Mouse (Mus musculus): ENCODE measurements at regions not wholly inside any gene's neighbourhood (a gene's known extent, or its start where the extent isn't known, plus 50 kb on each side); places are given as distances from the start of the nearest gene placed in this dataset.
A peak's percentile ranks its signal among the peaks of the same experiment; 100 is the strongest.

DNA sequence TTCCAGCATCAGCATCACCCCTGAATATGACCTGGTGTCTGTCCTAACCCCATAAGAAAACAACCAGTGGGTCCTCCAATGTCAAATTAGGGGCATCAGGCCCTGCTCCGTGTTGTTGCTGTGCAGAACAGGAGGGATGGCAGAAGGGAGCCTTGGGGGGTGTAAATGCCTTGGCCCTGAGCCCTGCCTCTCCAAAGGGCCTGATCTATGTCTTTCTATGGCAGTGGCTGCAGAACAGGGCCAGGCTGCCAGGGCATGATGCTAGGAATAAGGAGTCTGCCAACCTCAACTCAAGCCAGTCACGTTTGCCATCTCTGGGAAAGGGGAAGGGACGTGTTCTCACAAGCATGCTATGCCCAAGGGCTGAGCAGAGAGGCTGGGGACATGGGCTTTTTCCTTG is 172.9 kb downstream of the Kcna5 start:
- DNase-seq (ENCODE audit: low read depth, low spot score) = no peak

DNA sequence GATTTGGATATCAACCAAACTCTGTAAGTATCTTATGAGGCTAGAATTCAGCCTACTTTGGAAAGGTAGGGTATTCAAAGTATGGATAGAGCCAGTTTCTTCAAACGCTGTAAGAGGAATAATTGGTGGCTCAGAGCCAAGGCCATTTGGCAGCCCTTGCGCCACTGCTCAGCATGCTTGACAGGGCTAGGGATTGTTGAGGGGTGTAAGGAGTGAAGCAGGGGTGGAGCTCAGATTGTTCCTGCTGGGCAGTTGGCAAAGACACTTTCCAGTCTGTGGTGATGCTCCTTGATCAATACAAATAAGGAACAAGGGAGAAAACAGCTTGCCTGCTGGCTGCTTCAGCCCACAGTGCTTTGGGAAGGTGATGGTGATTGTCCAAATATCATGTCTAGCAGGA is 181.9 kb downstream of the Kcna5 start:
- DNase-seq (ENCODE audit: low read depth, low spot score) = no peak

DNA sequence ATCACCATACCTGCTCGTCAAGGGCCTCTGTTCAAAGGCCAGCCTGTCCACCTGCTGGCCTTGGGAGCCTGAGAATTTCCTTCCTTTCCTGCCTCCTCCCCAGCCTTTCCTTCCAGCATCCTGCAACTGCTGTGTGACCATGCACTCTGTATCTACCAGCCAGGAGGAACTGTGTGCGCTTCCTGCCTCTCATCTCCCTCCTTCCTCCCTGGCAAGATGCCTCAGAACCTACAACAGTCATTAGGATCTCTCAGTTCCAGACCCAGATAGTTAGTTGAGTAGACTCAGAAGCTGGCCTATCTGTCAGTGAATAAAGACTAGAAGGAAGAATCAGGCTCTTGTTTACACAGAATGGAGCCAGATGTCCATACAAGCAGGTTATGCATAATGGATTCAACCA is 183.8 kb upstream of the Ntf3 start:
- DNase-seq (ENCODE audit: low read depth, low spot score) = no peak

DNA sequence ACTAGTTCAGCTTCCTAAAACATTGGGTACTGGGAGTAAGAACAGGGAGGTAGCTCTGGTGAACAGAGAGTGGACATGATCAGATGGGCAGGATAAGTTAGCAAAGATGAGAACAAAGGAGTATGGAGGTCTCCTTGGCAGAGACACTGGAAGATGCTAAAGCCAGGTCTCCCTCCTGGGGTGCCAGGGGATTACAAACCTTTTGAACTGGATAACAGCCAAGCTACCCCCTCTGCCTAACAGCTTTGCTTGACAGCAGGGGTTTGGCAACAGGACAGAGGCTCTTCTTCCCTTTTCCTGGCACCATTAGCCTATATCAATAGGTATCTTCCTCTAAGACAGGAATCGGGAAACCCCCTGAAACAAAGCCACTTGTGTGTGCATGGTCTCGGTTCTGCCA is 183.2 kb upstream of the Ntf3 start:
- no peak for DNase-seq (ENCODE audit: low read depth, low spot score)

DNA sequence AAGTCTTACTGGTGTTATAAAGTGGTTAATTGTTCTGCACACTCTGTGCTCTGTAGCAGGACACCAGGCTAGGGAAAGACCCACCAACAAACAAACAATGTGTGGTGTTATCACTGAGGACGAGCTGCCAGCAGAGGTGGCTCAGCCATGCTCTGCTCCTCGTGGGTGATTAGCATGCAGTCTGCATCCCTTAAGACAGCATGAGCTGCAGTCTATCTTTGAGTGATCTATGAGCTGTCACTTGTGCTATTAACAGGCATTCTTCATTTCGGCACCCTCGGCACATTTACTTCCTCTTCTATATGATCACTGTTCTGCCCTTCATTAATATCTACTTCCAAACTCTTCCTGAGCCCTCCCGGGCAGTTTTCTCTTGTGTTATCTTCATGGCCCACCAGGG is 178.5 kb upstream of the Ntf3 start:
- no peak for DNase-seq (ENCODE audit: low read depth, low spot score)

DNA sequence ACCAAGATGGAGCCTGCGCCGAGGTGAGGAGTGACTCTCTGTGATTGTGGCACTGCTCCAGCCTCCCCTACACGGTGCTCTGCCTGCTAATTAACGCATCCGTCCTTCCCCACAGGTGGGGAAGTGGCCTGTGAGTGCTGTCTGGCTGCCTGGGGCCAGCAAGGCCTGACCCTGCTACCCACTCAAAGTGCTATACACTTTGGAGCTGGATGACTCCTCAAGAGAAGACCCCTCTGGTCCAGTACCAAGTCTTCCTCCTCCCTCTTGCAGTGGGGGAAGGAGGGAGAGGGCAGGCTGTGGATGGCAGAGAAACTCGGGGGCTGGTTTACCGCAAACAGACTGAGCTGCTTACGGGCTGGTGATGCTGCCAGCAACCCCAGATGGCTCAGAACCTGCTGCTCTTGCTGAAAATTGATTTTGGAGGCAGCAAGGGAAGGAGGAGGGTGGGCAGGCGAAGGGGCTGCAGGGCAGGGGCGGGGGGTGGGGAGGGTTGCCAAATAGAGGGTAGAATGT is 173.4 kb upstream of the Ntf3 start:
- no peak for DNase-seq (ENCODE audit: low read depth, low spot score)

- no peak for DNase-seq (ENCODE audit: low read depth, low spot score)
Observed at GRCm38 (mm10) chr6:126337711-126338110, 171.0 kb upstream of the Ntf3 start.

GRCm38 (mm10) chr6:126334258-126334657 is 167.5 kb upstream of the Ntf3 start:
- no peak for DNase-seq (ENCODE audit: low read depth, low spot score)

GRCm38 (mm10) chr6:126327187-126327586 is 160.5 kb upstream of the Ntf3 start:
- no peak for DNase-seq (ENCODE audit: low read depth, low spot score)

DNA sequence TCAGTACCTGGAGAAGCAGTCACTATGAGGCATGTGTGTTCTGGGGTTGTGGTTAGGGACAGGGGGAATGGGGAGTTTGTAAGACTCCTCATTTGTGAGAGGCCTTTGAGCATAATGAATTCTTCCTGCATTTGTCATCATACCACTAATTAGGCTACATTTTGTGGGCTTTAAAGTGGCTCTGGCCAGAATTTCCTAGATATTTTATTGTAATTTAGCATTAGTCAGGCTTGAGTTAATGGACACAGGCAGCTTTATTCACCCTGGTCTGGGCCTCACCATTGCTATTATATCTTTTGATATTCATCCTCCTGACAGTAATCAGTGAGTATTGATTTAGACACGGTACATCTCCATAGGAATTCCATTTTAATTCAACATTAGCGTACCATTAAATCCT is 151.8 kb upstream of the Ntf3 start:
- no peak for DNase-seq (ENCODE audit: low read depth, low spot score)

- DNase-seq (ENCODE audit: low read depth, low spot score) = peak; percentile 32
Observed at GRCm38 (mm10) chr6:126310786-126311480, 144.2 kb upstream of the Ntf3 start.

DNA sequence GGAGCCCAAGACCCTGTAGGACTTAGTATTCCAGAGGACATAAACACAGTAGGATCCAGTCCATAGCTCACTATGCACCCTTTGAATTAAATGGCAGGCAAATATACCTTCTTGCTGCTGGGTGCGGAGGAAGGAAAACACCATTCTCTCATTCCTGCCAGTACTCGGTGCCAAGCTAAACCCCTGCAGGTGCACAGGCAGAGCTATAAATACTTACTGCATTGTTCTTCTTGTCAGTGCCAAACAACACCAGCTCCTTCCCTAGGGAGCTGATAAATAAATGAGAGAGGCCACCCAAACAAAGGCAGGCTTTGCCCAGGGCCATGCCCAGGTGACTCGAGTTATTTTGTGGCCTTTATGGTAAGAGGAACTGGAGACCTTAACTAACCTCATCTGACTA is 136.4 kb upstream of the Ntf3 start:
- DNase-seq (ENCODE audit: low read depth, low spot score) = no peak

DNA sequence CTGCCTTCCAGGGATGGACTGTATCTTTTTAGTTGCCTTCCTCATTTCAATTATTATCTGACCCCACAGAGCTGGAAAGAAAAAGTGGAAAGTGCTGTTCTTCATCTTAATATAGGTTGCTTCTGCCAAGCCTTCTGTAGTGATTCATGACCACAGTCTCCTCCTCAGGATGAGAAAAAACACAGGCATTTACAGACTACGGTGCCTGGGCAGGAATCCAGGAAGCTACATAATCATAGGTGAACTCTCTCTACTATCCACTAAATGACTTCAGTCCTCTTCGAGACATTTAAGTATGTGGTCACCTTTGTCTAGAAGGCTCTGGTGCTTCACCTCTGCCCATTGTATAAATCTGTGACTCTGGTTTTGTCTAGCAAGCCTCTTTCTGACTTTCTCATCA is 124.9 kb upstream of the Ntf3 start:
- peak; percentile 79 for DNase-seq (ENCODE audit: low read depth, low spot score)

GRCm38 (mm10) chr6:126287166-126287565 is 120.5 kb upstream of the Ntf3 start:
- DNase-seq (ENCODE audit: low read depth, low spot score) = peak; percentile 62

DNA sequence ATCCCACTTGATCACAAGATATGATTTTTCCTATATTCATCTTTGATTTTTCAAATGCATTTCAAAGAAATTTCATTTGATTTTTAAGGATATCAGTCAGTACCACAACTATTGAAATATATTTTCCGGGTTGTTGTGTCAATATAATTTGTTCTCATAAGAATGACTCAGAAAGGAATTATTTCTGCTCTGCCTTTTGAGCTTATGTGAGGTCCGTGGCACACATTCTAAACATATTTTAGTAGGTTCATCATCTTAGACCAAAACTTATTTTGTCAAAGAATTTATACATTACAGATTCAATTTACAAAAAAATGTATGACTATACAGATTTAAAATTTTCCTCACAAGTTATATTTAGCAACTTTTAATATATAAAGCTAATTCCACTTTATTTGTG is 119.5 kb upstream of the Ntf3 start:
- peak; percentile 60 for DNase-seq (ENCODE audit: low read depth, low spot score)

- no peak for DNase-seq (ENCODE audit: low read depth, low spot score)
Observed at GRCm38 (mm10) chr6:126284409-126284808, 117.7 kb upstream of the Ntf3 start.

DNA sequence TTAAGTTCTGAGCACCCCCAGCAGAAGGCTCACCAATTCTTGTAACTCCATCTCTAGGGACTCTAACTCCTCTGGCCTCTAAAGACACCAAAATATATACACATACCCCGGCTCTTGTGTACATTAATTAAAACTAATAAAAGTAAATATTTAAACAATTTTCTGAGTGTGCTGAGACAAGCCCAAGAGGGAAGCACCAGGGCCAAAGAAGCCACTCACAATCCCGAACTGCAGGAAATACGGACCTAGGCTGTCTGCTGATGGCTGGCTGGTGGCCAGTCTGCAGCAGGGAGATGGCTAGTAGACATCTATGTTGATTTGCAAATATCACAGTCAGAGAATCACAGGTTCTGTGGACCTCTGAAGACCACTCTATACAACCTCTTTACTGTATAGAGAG is 113.6 kb upstream of the Ntf3 start:
- no peak for DNase-seq (ENCODE audit: low read depth, low spot score)

GRCm38 (mm10) chr6:126245986-126246385 is 79.3 kb upstream of the Ntf3 start:
- no peak for DNase-seq (ENCODE audit: low read depth, low spot score)

DNA sequence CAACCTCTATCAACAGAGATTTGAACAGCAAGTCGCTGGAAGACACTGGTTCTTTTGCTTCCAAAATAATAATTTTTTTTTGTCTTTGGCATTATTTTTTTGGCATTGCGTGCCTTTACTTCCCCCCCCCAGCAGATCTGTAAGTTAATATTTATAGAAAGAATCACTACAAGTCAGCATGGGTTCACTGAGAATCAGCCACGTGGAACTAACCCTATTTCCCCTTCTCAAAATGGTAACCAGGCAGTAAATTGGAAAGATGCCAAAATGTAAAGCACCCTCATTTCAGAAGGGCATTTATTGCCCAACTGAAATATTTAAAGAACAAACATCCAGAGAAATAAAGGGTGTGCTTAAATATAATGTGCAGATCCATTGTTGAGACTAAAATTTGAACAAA is 78.7 kb upstream of the Ntf3 start:
- DNase-seq (ENCODE audit: low read depth, low spot score) = no peak

- DNase-seq (ENCODE audit: low read depth, low spot score) = no peak
Observed at GRCm38 (mm10) chr6:126242299-126242698, 75.6 kb upstream of the Ntf3 start.

DNA sequence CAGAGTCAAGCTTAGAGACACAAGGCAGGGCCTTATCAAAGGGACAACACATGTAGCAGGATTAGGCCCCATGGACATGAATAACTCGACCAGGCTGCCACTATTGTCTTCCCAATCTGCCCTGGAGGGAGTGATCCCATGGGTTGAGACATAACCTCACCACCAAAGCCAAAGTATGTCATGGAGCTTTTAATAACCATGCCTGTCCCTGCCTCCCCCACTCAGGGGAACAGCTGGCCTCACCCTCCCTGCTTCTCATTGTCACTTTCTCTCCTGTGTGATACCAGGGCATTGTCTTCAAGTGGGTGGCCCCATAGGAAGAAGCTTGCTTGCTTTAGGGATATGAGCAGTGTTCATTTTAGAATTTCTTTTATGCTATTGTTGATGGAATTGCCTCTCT is 73.5 kb upstream of the Ntf3 start:
- DNase-seq (ENCODE audit: low read depth, low spot score) = no peak
